Comparison of ENCODE assay signal across 8 mouse cellular contexts in genomic region chr13:12255911-12256705, GRCm38 (mm10). TPM values are rescaled to one million over a fixed set of nuclear protein-coding genes. Genes with fewer than 3 reads are reported as not detected.
DNase-seq lines count a peak whose midpoint lies in the region; ATAC-seq and TF ChIP-seq lines count a peak whose summit lies in the region.

No protein-coding gene starts in this region.

- H3K4me1 ChIP-seq in kidney, embryonic 14.5 days (ENCODE audit: control insufficient read depth, insufficient read depth, low read length) = peaks cover 8% of the 10 kb centered on the region; the same call in 1 of the 2 replicates
- peaks cover 12% of the 10 kb centered on the region; the same call in 1 of the 2 replicates for H3K4me1 ChIP-seq in hindbrain, postnatal 0 days (ENCODE audit: insufficient read depth, low read length)
- no peaks in the 10 kb centered on the region; the same call in 1 of the 2 replicates for H3K4me1 ChIP-seq in midbrain, postnatal 0 days (ENCODE audit: insufficient read depth, low read length)

- no peaks in the 10 kb centered on the region for H3K9me3 ChIP-seq in kidney, embryonic 14.5 days (ENCODE audit: control insufficient read depth, low read length)
- no peaks in the 10 kb centered on the region for H3K9me3 ChIP-seq in hindbrain, postnatal 0 days (ENCODE audit: low read length)
- no peaks in the 10 kb centered on the region for H3K9me3 ChIP-seq in midbrain, postnatal 0 days (ENCODE audit: low read length)

- no peak for TF ChIP-seq CTCF in hindbrain, postnatal 0 days (IDR thresholded peaks at IDR 0.05; ENCODE audit: low read depth)
- TF ChIP-seq CTCF in midbrain, postnatal 0 days (IDR thresholded peaks at IDR 0.05) = no peak

- H3K4me3 ChIP-seq in kidney, embryonic 14.5 days (ENCODE audit: low read length) = peak overlapping the region; percentile 66
- H3K4me3 ChIP-seq in hindbrain, postnatal 0 days (ENCODE audit: low read length) = peak overlapping the region; percentile 77; the same call in 1 of the 2 replicates
- peak overlapping the region; percentile 65; the same call in 1 of the 2 replicates for H3K4me3 ChIP-seq in midbrain, postnatal 0 days (ENCODE audit: low read depth, low read length)

- H3K36me3 ChIP-seq in kidney, embryonic 14.5 days (ENCODE audit: control insufficient read depth, insufficient read depth, low read length) = peaks cover 10% of the 10 kb centered on the region; the same call in 1 of the 2 replicates
- H3K36me3 ChIP-seq in hindbrain, postnatal 0 days (ENCODE audit: insufficient read depth, low read length) = no peaks in the 10 kb centered on the region
- H3K36me3 ChIP-seq in midbrain, postnatal 0 days (ENCODE audit: insufficient read depth, low read length) = no peaks in the 10 kb centered on the region

- ATAC-seq in kidney, embryonic 14.5 days (ENCODE audit: low FRiP score, low TSS enrichment) = no peak
- peak; percentile 30 for ATAC-seq in common myeloid progenitor, adult 5-6 weeks (replicated peaks; ENCODE audit: low read depth, poor library complexity, severe bottlenecking)
- ATAC-seq in hindbrain, postnatal 0 days = no peak
- ATAC-seq in midbrain, postnatal 0 days (ENCODE audit: low FRiP score) = no peak
- no peak for ATAC-seq in frontal cortex, adult (ENCODE audit: low TSS enrichment)

- WGBS in kidney, embryonic 14.5 days = 70% methylated on average over 3 of the region's 3 CpGs
- WGBS in hindbrain, postnatal 0 days = 58% methylated on average over 3 of the region's 3 CpGs
- WGBS in midbrain, postnatal 0 days = 79% methylated on average over 3 of the region's 3 CpGs

- peak overlapping the region; percentile 69 for H3K4me2 ChIP-seq in kidney, embryonic 14.5 days (replicated peaks; ENCODE audit: low read depth, low read length)
- H3K4me2 ChIP-seq in hindbrain, postnatal 0 days (ENCODE audit: low read depth, low read length) = peak overlapping the region; percentile 70
- peak overlapping the region; percentile 62 for H3K4me2 ChIP-seq in midbrain, postnatal 0 days (ENCODE audit: low read depth, low read length, poor library complexity, severe bottlenecking)

- H3K27me3 ChIP-seq in kidney, embryonic 14.5 days (ENCODE audit: control insufficient read depth, insufficient read depth, low read length) = no peaks in the 10 kb centered on the region
- no peaks in the 10 kb centered on the region for H3K27me3 ChIP-seq in hindbrain, postnatal 0 days (ENCODE audit: insufficient read depth, low read length)
- no peaks in the 10 kb centered on the region for H3K27me3 ChIP-seq in midbrain, postnatal 0 days (ENCODE audit: insufficient read depth, low read length)

- no peak for DNase-seq in kidney, postnatal 14 days
- DNase-seq in hindbrain, postnatal 0 days (ENCODE audit: low spot score) = no peak
- DNase-seq in midbrain, postnatal 0 days (ENCODE audit: low spot score) = no peak
- DNase-seq in adrenal gland, postnatal 36 days = no peak
- no peak for DNase-seq in layer of hippocampus, adult 8-10 months (ENCODE audit: low spot score in 2 of 2)

- H3K9ac ChIP-seq in kidney, embryonic 14.5 days (ENCODE audit: low read depth, low read length) = no peak overlapping the region; the same call in 1 of the 2 replicates
- peak overlapping the region; percentile 66; the same call in 1 of the 2 replicates for H3K9ac ChIP-seq in hindbrain, postnatal 0 days (replicated peaks; ENCODE audit: low read length)
- no peak overlapping the region for H3K9ac ChIP-seq in midbrain, postnatal 0 days (replicated peaks; ENCODE audit: low read length, poor library complexity, severe bottlenecking)

- no peak overlapping the region for H3K27ac ChIP-seq in kidney, embryonic 14.5 days (ENCODE audit: low read depth, low read length)
- H3K27ac ChIP-seq in hindbrain, postnatal 0 days = no peak overlapping the region
- H3K27ac ChIP-seq in midbrain, postnatal 0 days (ENCODE audit: low read depth, low read length) = no peak overlapping the region

RNA-seq across cellular contexts. Expression of gene Mtr, which starts 1.8 kb away (rescaled TPM):
- 7.2 and 19.7 TPM in 2 replicates for polyA plus RNA-seq in kidney, embryonic 14.5 days (2014; fragmentation: Nextera tagmentation; extraction: Ambion mirVana)
- 44.8 and 58.3 TPM in 2 replicates for total RNA-seq in common myeloid progenitor, adult 5-6 weeks (2017)
- 5.0 and 7.8 TPM in 2 replicates for total RNA-seq in hindbrain, postnatal 0 days (2014; rRNA removed)
- polyA plus RNA-seq in hindbrain, postnatal 0 days (2015; fragmentation: Nextera tagmentation; extraction: Ambion mirVana) = 2.4 and 3.0 TPM in 2 replicates
- total RNA-seq in midbrain, postnatal 0 days (2014; rRNA removed) = 6.3 and 6.9 TPM in 2 replicates
- polyA plus RNA-seq in midbrain, postnatal 0 days (2015; fragmentation: Nextera tagmentation; extraction: Ambion mirVana) = 1.9 and 2.2 TPM in 2 replicates
- 10 to 100 TPM; 20.0 to 20.3 TPM for total RNA-seq in adrenal gland, postnatal 36 days (2021)
- 10 to 100 TPM; 16.8 to 20.3 (median 20.0) TPM for total RNA-seq in layer of hippocampus, adult 8-10 months (2022)
